Mouse (Mus musculus): Measurements from ENCODE around the gene Sun2. TPM values are rescaled to one million over a fixed set of nuclear protein-coding genes. Genes with fewer than 3 reads are reported as not detected.

Gene Sun2
- polyA plus RNA-seq, 1 experiment: 42.7 TPM

- Histone ChIP-seq H3K27ac (ENCODE audit: insufficient read depth, low read length) (peak overlapping the region; percentile 78), H3K27me3 (ENCODE audit: control insufficient read depth, insufficient read depth, low read length) (no peaks in the 10 kb centered on the region), H3K4me1 (ENCODE audit: control insufficient read depth, insufficient read depth, low read length) (peaks cover 72% of the 10 kb centered on the region), H3K4me3 (replicated peaks; ENCODE audit: insufficient read depth, low read depth, low read length) (no peak overlapping the region)
- DNase-seq: peak; percentile 75 to 83
- no peak for TF ChIP-seq CTCF (IDR thresholded peaks at IDR 0.05; ENCODE audit: borderline replicate concordance, insufficient read depth, low read depth, low read length)
- 0 out of 2 replicates have a peak, but pooled peaks have one; percentile 6 for TF ChIP-seq POLR2A (IDR thresholded peaks at IDR 0.05; ENCODE audit: borderline replicate concordance, insufficient read depth, low read length)
- WGBS: 13% methylated on average over 11 of the region's 11 CpGs
Measured at GRCm38 (mm10) chr15:79764539-79765267, 22.4 kb upstream of the Sun2 start.

DNA sequence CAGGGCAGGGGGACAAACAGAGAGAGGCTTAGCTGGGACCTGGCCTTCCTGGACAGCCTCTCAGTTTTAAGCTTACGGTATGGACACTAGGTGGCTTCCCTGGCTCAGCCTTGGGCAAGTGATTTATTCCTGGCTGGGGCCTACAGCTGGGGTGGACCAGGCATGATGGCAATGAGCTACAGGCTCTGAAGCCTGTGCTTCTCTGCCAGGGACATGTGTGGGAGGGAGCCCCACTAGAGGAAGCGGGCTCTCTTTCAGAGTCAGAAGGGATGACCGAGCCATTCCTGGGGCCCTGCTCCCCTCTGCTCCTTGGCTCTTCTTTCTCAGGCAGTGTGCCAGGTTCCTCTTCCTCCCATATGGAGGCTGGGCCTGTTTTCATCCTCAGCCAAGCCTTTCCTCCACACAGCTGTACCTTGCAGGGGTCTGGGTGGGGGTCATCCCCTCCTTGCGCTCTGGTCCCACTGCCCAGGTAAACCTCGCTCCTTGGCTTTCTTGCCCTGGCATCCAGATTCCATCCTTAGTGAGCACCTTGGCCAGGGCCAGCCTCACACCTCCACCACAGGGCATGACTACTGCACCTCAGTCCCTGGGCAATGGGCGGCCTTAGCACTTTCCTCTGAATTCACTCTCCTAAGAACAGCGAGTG lies 21.4 kb upstream of the Sun2 start:
- WGBS: 33% methylated on average over 7 of the region's 7 CpGs
- DNase-seq: peak; percentile 83 to 91
- Histone ChIP-seq H3K4me3 (replicated peaks; ENCODE audit: insufficient read depth, low read depth, low read length) (no peak overlapping the region), H3K27ac (ENCODE audit: insufficient read depth, low read length) (peak overlapping the region; percentile 78), H3K4me1 (ENCODE audit: control insufficient read depth, insufficient read depth, low read length) (peaks cover 65% of the 10 kb centered on the region), H3K27me3 (ENCODE audit: control insufficient read depth, insufficient read depth, low read length) (no peaks in the 10 kb centered on the region)
- TF ChIP-seq CTCF (IDR thresholded peaks at IDR 0.05; ENCODE audit: borderline replicate concordance, insufficient read depth, low read depth, low read length) (peak; percentile 74), POLR2A (IDR thresholded peaks at IDR 0.05; ENCODE audit: borderline replicate concordance, insufficient read depth, low read length) (no peak)

DNA sequence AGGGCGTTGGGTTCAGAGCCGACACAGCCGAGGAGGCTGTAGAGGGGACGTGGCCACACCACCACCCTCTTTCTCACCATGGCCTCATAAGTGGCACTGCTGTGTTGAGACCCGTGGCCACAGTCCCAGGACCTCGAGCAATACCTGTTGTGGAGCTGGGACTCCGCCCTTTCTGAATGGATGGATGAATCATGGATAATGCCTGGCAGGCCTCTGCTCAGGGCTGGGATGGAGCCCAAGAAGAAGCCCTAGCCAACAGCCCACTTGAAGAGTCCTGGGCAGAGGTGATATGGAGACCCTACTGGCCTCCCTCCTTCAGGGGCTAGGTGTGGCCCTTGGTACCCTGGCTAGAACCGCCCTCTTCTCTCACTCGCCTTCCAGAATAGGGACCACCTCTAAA lies 20.7 kb upstream of the Sun2 start:
- TF ChIP-seq POLR2A (IDR thresholded peaks at IDR 0.05; ENCODE audit: borderline replicate concordance, insufficient read depth, low read length) (no peak), CTCF (IDR thresholded peaks at IDR 0.05; ENCODE audit: borderline replicate concordance, insufficient read depth, low read depth, low read length) (no peak)
- H3K27me3 ChIP-seq (ENCODE audit: control insufficient read depth, insufficient read depth, low read length): no peaks in the 10 kb centered on the region
- H3K4me3 ChIP-seq (replicated peaks; ENCODE audit: insufficient read depth, low read depth, low read length): no peak overlapping the region
- DNase-seq: no peak
- WGBS: 75% methylated on average over 9 of the region's 9 CpGs
- H3K27ac ChIP-seq (ENCODE audit: insufficient read depth, low read length): peak overlapping the region; percentile 78
- H3K4me1 ChIP-seq (ENCODE audit: control insufficient read depth, insufficient read depth, low read length): peaks cover 58% of the 10 kb centered on the region

DNA sequence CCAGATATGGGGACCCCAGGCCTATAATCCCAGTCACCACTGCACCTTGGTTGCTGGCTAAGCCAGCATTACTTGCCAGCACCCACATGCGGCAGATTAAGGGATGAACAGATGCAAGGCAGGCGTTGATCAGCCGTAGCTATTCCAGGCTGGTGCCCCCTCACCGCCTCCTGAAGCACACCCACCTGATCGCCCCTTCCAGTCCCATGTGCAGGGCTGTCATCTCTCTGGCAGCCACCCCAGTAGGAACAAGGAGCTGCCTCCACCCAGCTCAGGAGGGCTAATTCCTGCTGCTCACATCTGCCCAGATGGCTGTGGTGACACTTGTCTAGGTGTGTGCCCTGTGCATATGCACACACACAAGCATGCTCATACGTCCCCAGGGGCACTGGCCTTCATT lies 18.6 kb upstream of the Sun2 start:
- DNase-seq: no peak
- 74% methylated on average over 6 of the region's 6 CpGs for WGBS
- Histone ChIP-seq H3K27ac (ENCODE audit: insufficient read depth, low read length) (no peak overlapping the region), H3K27me3 (ENCODE audit: control insufficient read depth, insufficient read depth, low read length) (no peaks in the 10 kb centered on the region), H3K4me1 (ENCODE audit: control insufficient read depth, insufficient read depth, low read length) (peaks cover 38% of the 10 kb centered on the region), H3K4me3 (replicated peaks; ENCODE audit: insufficient read depth, low read depth, low read length) (no peak overlapping the region)
- TF ChIP-seq POLR2A (IDR thresholded peaks at IDR 0.05; ENCODE audit: borderline replicate concordance, insufficient read depth, low read length) (no peak), CTCF (IDR thresholded peaks at IDR 0.05; ENCODE audit: borderline replicate concordance, insufficient read depth, low read depth, low read length) (no peak)

DNA sequence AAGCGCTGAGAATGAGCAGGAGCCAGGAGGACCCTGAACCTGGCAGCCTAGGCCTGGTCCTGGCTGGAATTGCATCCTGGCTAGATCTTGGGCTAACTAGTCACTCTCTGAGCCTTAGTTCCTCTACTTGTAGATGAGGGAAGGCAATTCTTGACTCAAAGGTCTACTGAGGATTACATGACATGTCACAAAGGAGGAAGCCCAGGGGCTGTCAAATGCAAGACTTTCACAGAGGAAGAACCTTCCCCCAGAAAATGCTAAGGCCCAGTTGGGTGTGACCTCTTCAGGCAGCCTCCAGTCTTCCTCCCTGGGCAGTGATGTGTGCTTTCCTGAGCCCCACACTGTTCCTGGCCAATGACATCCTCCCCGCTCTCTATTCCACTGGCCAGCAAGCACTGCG lies 14.8 kb upstream of the Sun2 start:
- Histone ChIP-seq H3K27me3 (ENCODE audit: control insufficient read depth, insufficient read depth, low read length) (no peaks in the 10 kb centered on the region), H3K4me1 (ENCODE audit: control insufficient read depth, insufficient read depth, low read length) (peaks cover 2% of the 10 kb centered on the region; the same call in 1 of the 2 replicates), H3K27ac (ENCODE audit: insufficient read depth, low read length) (no peak overlapping the region), H3K4me3 (replicated peaks; ENCODE audit: insufficient read depth, low read depth, low read length) (no peak overlapping the region)
- WGBS: 92% methylated on average over 3 of the region's 3 CpGs
- no peak for TF ChIP-seq CTCF (IDR thresholded peaks at IDR 0.05; ENCODE audit: borderline replicate concordance, insufficient read depth, low read depth, low read length)
- no peak for TF ChIP-seq POLR2A (IDR thresholded peaks at IDR 0.05; ENCODE audit: borderline replicate concordance, insufficient read depth, low read length)
- no peak for DNase-seq

GRCm38 (mm10) chr15:79755977-79756625 lies 13.8 kb upstream of the Sun2 start:
- DNase-seq: no peak
- H3K27me3 ChIP-seq (ENCODE audit: control insufficient read depth, insufficient read depth, low read length): no peaks in the 10 kb centered on the region
- no peak overlapping the region for H3K27ac ChIP-seq (ENCODE audit: insufficient read depth, low read length)
- H3K4me1 ChIP-seq (ENCODE audit: control insufficient read depth, insufficient read depth, low read length): 0 out of 2 replicates have a peak, but pooled peaks cover 2% of the 10 kb centered on the region
- no peak overlapping the region for H3K4me3 ChIP-seq (replicated peaks; ENCODE audit: insufficient read depth, low read depth, low read length)
- no peak for TF ChIP-seq CTCF (IDR thresholded peaks at IDR 0.05; ENCODE audit: borderline replicate concordance, insufficient read depth, low read depth, low read length)
- TF ChIP-seq POLR2A (IDR thresholded peaks at IDR 0.05; ENCODE audit: borderline replicate concordance, insufficient read depth, low read length): no peak
- 66% methylated on average over 8 of the region's 8 CpGs for WGBS

DNA sequence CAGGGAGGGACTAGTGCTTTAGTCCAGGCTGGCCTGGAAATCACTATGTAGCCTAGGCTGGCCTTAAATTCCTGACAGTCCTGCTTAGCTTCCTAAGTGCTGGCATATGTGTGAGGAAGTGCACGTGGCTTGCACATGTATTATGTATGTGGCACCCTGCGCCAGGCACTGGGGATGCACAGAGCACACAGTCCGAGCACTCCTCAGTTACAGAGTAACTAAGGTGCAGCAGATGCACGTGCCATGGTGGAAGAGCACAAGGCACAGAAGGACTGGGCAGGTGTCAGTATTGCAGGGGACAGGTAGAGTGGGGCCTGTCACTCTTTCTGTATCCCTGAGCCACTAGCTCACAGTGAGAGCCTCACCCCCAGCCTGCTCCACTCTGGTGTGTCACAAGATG lies 12.8 kb upstream of the Sun2 start:
- no peak for DNase-seq
- H3K27me3 ChIP-seq (ENCODE audit: control insufficient read depth, insufficient read depth, low read length): no peaks in the 10 kb centered on the region
- no peak for TF ChIP-seq POLR2A (IDR thresholded peaks at IDR 0.05; ENCODE audit: borderline replicate concordance, insufficient read depth, low read length)
- TF ChIP-seq CTCF (IDR thresholded peaks at IDR 0.05; ENCODE audit: borderline replicate concordance, insufficient read depth, low read depth, low read length): no peak
- 0 out of 2 replicates have a peak, but pooled peaks cover 2% of the 10 kb centered on the region for H3K4me1 ChIP-seq (ENCODE audit: control insufficient read depth, insufficient read depth, low read length)
- WGBS: 92% methylated on average over 4 of the region's 4 CpGs
- no peak overlapping the region for H3K4me3 ChIP-seq (replicated peaks; ENCODE audit: insufficient read depth, low read depth, low read length)
- no peak overlapping the region for H3K27ac ChIP-seq (ENCODE audit: insufficient read depth, low read length)
